Mouse (Mus musculus) mouse trophoblast stem cell (cell line): ENCODE results near the gene Gxylt2.

Experiments
- in situ Hi-C, 2 experiments: fragments of 300-500 bp; cut with MseI, MboI; formaldehyde crosslinking; loops; 2 replicates in 1 of 2; 3 replicates in 1 of 2; pipeline ENCODE4 v1.15.1; 2025

Gxylt2 gene

GRCm38 (mm10) chr6:100704574-100705365, at the start of gene Gxylt2:
Gxylt2 (plus strand) TSS chr6:100704734.
- in situ Hi-C loops = no loop called here

- in situ Hi-C loops = no loop called here
Measured at GRCm38 (mm10) chr6:100660395-100660794, 44.1 kb upstream of the Gxylt2 start.

DNA sequence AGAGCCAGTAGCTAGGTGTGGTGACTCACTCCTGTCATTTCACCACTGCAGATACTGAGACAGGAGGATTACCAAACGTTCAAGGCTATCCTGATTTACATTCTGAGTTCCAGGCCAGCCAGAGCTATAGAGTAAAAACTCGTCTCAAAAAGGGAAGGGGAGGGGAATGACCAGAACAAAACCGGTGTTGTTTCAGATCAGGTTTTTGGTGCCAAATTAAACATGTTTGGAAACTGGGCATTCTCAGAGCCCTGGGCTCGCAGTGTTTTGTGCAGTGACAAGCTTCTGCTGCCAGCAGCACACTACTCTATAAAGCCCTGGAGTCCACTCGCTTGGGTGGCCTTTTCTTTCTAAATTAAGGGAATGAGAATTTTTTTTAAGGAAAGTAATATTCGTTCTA, 42.3 kb upstream of the Gxylt2 start:
- in situ Hi-C loops = no loop called here

- in situ Hi-C loops = no loop called here
Measured at GRCm38 (mm10) chr6:100667644-100668043, 36.9 kb upstream of the Gxylt2 start.

DNA sequence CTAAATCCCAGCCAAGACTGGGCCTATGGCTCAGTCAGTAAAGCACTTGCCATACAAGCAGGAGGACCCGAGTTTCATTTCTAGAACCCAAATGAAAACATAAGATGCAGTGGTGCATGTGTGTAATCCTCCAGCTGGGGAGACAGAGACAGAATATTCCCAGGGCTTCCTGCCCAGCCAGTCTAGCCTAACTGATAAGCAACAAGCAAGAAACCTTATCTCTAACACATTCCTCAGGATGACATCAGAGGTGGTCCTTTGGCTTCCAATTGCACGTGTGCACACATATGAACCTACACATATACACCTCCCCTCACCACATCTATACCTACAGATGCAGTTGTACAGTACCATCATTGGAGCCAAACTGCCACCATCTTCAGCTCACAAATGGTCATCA, 35.7 kb upstream of the Gxylt2 start:
- in situ Hi-C loops = no loop called here

DNA sequence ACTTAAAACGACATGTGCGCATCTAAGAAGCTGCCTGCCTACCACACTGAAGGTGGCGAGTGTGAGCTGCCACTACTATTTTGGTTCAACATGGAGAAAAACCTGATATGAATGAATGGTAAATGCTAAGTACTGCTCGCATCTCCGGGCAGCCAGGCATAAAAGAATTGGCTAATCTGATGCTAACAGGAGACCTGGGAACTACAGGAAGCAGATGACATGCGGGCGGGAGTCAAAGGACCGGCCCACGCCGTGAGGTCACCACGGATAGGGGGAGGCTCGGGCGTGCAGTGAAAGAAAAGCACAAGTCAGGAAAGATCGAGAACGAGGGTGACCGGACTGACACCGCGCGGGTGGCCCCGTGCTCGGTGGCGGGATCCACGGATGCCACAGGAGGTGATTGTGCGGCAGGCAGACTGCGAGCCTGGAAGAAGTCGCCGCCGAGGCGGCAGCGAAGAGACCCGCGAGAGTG, 34.1 kb upstream of the Gxylt2 start:
- in situ Hi-C loops = no loop called here

DNA sequence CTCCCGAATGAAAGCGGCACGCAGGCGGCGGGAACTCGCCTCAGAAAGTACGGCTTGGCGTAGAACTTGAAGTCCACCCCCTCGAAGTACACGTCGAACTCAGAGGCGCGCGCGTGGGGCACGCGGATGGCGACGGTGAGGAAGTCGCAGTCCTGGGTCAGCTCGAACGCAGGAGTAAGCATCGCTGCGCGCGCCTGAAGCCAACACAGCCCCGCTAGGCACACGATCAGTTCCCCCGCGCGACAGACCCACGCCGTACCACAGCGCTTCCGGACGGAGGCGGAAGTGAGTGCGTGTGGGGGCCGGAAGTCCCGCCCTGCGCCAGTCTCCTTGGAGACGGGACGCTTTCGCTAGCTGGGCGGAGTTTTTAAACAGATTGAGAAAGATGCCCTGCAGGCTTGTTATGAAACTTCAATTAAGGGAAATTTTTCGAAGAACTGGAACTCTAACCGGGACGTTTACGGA, 33.6 kb upstream of the Gxylt2 start, which contains the start of gene Shq1:
Shq1 (minus strand) TSS at position 278 of the 465 bp plus-strand sequence.
- in situ Hi-C loops = no loop called here

DNA sequence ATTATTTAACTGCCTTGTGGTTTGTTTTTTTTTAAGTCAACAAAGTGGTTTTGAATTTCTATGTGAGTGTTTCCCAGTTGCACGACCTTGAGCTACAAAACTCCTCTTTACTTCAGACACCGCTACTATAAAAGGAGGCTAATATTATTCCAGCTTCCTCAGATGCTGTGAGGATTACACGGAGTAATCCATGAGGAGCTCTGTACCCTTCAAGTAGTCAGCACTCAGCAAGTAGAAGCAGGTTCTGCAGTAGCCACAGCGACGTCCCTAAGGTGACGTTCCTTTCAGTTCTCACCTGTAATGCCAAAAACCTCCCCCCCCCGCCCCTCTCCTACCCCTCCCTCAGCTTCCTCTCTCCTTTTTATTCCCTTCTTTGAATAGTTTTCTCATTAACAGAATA, 33.1 kb upstream of the Gxylt2 start:
- in situ Hi-C loops = no loop called here

GRCm38 (mm10) chr6:100674974-100675373, 29.6 kb upstream of the Gxylt2 start:
- in situ Hi-C loops = loop anchor here (5.0 kb wide), 1 partner anchor 202 kb away; no protein-coding TSS in a partner anchor

- in situ Hi-C loops = loop anchor here (5.0 kb wide), 1 partner anchor 201 kb away; no protein-coding TSS in a partner anchor
Measured at GRCm38 (mm10) chr6:100676461-100676860, 28.1 kb upstream of the Gxylt2 start.

DNA sequence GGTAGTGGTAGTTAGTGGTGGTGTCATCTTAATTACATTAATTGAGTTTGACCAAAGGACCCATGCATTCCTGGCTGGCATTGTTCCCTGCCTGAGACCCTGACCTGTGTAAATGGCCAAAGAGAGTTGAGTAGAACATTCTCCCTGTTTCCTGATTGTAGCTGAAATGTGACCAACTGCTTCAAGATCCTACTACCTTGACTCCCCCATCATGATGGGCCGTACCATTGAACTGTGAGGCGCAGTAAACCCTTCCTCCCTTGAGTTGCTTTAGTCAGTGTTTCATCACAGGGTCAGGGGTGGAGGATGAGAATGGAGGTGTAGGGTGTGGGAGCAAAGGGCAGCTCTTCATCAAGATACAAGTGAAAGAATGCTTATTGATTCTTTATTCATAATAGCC, 25.9 kb upstream of the Gxylt2 start:
- in situ Hi-C loops = loop anchor here (5.0 kb wide), 1 partner anchor 199 kb away; no protein-coding TSS in a partner anchor

DNA sequence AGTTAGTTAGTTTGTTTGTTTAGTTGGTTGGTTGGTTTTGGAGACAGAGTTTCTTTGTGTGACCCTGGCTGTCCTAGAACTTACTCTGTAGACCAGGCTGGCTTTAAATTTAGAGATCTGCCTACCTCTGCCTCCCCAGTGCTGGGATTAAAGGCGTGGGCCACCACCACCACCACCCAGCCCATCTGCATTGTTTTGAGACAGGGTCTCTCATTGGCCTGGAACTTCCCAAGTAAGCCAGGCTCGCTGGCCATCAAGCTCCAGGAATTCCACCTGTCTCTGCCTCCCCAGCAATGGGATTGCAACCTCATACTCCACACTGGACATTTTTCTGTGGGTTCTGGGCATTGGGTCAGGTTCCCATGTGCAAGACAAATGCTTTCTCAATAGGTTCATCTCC, 18.2 kb upstream of the Gxylt2 start:
- in situ Hi-C loops = no loop called here

GRCm38 (mm10) chr6:100699986-100700385, 4.5 kb upstream of the Gxylt2 start:
- in situ Hi-C loops = no loop called here

DNA sequence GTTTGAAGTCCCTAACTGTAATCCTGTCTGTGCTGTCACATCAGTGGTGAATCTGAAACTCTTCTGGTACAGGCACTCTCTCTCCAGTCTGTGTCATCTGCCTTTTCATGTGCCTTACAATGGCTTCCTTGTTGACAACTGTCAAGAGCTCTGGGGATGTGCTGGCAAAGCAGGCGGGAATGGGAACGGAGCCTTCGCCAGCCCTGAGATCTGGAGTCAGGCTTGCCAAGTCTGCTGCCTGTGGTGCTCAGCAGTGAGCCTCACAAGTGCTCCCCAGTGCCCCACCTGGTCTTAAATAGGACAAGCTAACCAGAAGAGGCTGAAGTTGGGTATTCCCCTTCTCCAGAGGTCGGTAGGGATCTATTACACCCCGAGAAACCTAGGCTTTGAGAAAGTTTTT, 3.8 kb upstream of the Gxylt2 start:
- in situ Hi-C loops = no loop called here

DNA sequence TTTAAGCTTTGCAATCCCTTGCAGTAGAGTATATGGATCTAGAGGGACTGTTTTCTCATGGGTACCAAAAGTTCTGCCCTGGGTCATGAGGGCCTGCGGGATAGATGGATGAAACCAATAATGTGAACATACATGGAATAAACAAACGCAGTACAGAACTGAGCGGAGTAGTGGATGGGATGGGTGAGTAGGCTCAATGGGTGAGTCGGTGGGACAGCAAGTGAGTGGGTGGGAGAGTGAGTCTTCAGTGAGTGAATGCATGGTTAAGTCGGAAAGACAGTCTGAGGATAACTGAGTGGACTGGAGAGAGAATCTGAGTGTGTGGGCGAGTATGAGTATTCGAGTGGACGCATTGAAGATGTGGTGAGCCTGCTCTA, 349 bp upstream of the Gxylt2 start:
- in situ Hi-C loops = no loop called here

DNA sequence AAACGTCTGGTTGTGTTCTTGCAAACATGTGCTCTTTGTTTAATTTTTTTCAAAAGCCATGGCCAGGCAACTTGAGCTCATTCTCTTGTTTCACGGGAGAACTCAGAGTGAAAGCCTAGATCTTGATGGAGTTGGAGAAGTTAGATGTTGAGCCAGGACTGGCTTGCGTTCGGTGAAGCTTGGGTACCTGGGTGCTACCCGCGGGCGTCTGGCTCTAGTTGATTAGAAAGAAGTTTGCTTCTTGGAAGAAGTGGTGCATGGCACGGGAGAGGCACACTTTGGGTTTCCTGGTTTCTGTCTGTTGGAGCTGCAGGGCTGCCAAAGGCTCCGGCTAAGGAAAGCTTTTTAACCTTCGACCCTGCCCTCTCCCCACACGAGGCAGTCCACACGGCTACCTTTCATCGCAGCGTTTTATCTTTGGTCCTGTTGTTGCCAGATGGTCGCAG, 855 bp downstream of the Gxylt2 start:
- in situ Hi-C loops = no loop called here

GRCm38 (mm10) chr6:100706861-100707260, 2.3 kb downstream of the Gxylt2 start:
- in situ Hi-C loops = no loop called here

DNA sequence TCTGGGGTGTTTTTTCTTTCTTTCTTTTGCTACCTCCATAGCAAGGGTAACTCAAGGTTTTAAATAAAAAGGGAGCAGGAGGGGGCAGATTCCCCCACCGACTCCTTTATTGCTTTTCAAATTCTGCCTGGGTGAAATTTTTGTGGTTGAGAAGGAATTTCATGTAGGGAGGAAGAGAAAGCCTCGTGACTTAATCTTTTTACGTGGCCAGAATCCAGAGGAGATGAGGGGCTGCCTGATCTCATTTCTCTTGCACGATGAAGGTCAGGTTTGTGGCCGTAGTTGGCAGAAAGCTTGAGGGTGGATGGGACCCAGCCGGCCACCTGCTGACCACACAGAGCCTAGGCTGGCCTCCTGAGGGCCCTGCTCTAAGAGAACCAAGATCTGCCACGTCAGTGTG, 3.0 kb downstream of the Gxylt2 start:
- in situ Hi-C loops = no loop called here

DNA sequence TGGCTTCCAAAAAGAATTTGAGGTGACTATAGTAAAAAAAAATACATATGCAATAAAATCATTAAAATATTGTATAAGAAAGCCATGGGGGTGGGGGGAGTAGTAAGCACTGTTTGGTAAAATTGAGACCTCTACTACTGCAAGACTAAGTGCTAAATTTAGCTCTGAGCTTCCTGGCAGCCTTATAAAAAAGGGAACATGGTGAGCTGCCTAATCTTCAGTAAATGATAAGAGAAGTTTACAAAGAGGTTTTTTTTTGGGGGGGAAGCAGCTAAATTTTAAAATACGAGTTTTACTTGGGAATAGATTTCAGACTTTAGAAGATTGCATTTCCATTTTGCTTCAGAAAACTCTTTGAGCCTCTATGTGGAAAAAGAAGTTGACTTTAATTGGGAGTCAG, 3.7 kb downstream of the Gxylt2 start:
- in situ Hi-C loops = no loop called here

- in situ Hi-C loops = no loop called here
Measured at GRCm38 (mm10) chr6:100708996-100709395, 4.5 kb downstream of the Gxylt2 start.

- in situ Hi-C loops = no loop called here
Measured at GRCm38 (mm10) chr6:100709483-100709882, 4.9 kb downstream of the Gxylt2 start.

GRCm38 (mm10) chr6:100710170-100710569, 5.6 kb downstream of the Gxylt2 start:
- in situ Hi-C loops = no loop called here

DNA sequence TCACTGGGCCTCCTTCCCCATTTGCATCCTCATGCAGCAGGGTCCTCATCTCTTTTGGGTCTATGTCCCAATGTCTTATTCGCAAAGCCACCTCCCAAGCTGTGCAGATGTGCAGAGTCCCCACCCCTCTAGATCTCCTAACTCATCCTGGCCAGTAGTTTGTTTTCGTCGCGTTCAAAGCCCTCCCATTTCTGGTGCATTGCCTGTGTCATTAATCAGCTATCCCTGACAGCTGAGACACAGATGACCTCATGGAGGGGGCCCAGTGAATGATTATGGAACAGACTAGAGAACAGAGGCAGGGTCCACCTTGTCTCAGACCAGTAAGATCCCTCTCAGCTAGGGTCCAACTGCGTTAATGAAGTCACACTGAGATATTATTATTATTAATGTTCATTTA, 6.3 kb downstream of the Gxylt2 start:
- in situ Hi-C loops = no loop called here
